Mouse (Mus musculus) right cerebral cortex, adult 2 months (tissue): Measurements from ENCODE around the gene Aff1.

ENCODE experiments used
- DNase-seq, 2 experiments: peaks; one replicate each; pipeline ENCODE4 v3.0.0; 2021 to 2022; ENCODE audit warnings: low spot score in 2 of 2

Aff1 gene

GRCm38 (mm10) chr5:103725268-103726149, 33.3 kb downstream of the Aff1 start:
- DNase-seq: no peak

GRCm38 (mm10) chr5:103726281-103726938, 34.2 kb downstream of the Aff1 start:
- DNase-seq: peak in 1 of 2 experiments; percentile 7

GRCm38 (mm10) chr5:103727777-103728395, 35.7 kb downstream of the Aff1 start:
- no peak for DNase-seq

- DNase-seq: no peak
Measured at GRCm38 (mm10) chr5:103729225-103729624, 37.1 kb downstream of the Aff1 start.

GRCm38 (mm10) chr5:103730142-103730541, 38.0 kb downstream of the Aff1 start:
- DNase-seq: no peak

GRCm38 (mm10) chr5:103730727-103731126, 38.6 kb downstream of the Aff1 start:
- DNase-seq: no peak

- no peak for DNase-seq
Measured at GRCm38 (mm10) chr5:103732581-103732980, 40.4 kb downstream of the Aff1 start.

- DNase-seq: no peak
Measured at GRCm38 (mm10) chr5:103735411-103736112, 43.4 kb downstream of the Aff1 start.

- no peak for DNase-seq
Measured at GRCm38 (mm10) chr5:103736553-103737207, 44.5 kb downstream of the Aff1 start.

GRCm38 (mm10) chr5:103737208-103738066, 45.3 kb downstream of the Aff1 start:
- no peak for DNase-seq

- DNase-seq: no peak
Measured at GRCm38 (mm10) chr5:103738509-103738908, 46.3 kb downstream of the Aff1 start.

GRCm38 (mm10) chr5:103739163-103739562, 47.0 kb downstream of the Aff1 start:
- DNase-seq: no peak

GRCm38 (mm10) chr5:103740093-103740902, 48.1 kb downstream of the Aff1 start:
- no peak for DNase-seq

- no peak for DNase-seq
Measured at GRCm38 (mm10) chr5:103740903-103741246, 48.7 kb downstream of the Aff1 start.

GRCm38 (mm10) chr5:103741443-103741842, 49.3 kb downstream of the Aff1 start:
- no peak for DNase-seq

GRCm38 (mm10) chr5:103741992-103742391, 49.8 kb downstream of the Aff1 start:
- no peak for DNase-seq

- DNase-seq: no peak
Measured at GRCm38 (mm10) chr5:103744531-103744930, 52.4 kb downstream of the Aff1 start.

GRCm38 (mm10) chr5:103745635-103746034, 53.5 kb downstream of the Aff1 start:
- DNase-seq: no peak

- no peak for DNase-seq
Measured at GRCm38 (mm10) chr5:103746561-103747085, 54.4 kb downstream of the Aff1 start.
